Mouse (Mus musculus) liver, adult 2 months (tissue): Measurements from ENCODE around the gene Olfr1313. TPM values are rescaled to one million over a fixed set of nuclear protein-coding genes. Genes with fewer than 3 reads are reported as not detected.
"Not testable (repeated sequence)": the region's sequence is repeated elsewhere in the genome, so short reads cannot be mapped to it uniquely, and the experiment has no call there.

ENCODE experiments used
- DNase-seq: peaks from one replicate; pipeline ENCODE4 v3.0.0-alpha.2; 2011; ENCODE audit warnings: low read depth, low spot score; ENCODE audit errors: extremely low read depth
- H3K27ac ChIP-seq: fragments of 200-500 bp; replicated peaks from 2 replicates; pipeline ENCODE4 v1.5.1; 2012; ENCODE audit warnings: low read depth, mild to moderate bottlenecking, control low read depth, inconsistent platforms, low read length; ENCODE audit not compliant: insufficient read depth
- H3K27me3 ChIP-seq: fragments of 200-500 bp; 2 replicates; pipeline ENCODE4 v1.6.1; 2012; ENCODE audit warnings: mild to moderate bottlenecking, moderate library complexity, low read length, inconsistent platforms; ENCODE audit not compliant: control insufficient read depth, insufficient read depth
- H3K36me3 ChIP-seq: fragments of 200-500 bp; 2 replicates; pipeline ENCODE4 v1.6.1; 2012; ENCODE audit warnings: low read length, inconsistent platforms; ENCODE audit not compliant: control insufficient read depth, insufficient read depth
- H3K4me1 ChIP-seq: fragments of 200-500 bp; 2 replicates; pipeline ENCODE4 v1.6.1; 2011; ENCODE audit warnings: low read length; ENCODE audit not compliant: control insufficient read depth, insufficient read depth
- H3K4me3 ChIP-seq: fragments of 200-500 bp; 2 replicates; pipeline ENCODE4 v1.5.1; 2011; ENCODE audit warnings: low read depth, mild to moderate bottlenecking, control low read depth, low read length, moderate library complexity; ENCODE audit not compliant: insufficient read depth
- H3K79me2 ChIP-seq: fragments of 200-500 bp; 2 replicates; pipeline ENCODE4 v1.6.1; 2012; ENCODE audit warnings: inconsistent platforms, mild to moderate bottlenecking, low read length, moderate library complexity; ENCODE audit not compliant: control insufficient read depth, insufficient read depth
- H3K9ac ChIP-seq: fragments of 200-500 bp; 2 replicates; pipeline ENCODE4 v1.6.1; 2012; ENCODE audit warnings: low read depth, mild to moderate bottlenecking, control low read depth, inconsistent platforms, low read length
- CTCF ChIP-seq: fragments of 200-500 bp; IDR thresholded peaks from 2 replicates; pipeline ENCODE4 v1.5.1; 2011; ENCODE audit warnings: low read depth, low read length, control low read depth
- POLR2A ChIP-seq: fragments of 200-500 bp; IDR thresholded peaks from 2 replicates; pipeline ENCODE4 v1.6.1; 2011; ENCODE audit warnings: low read length, control low read depth; ENCODE audit not compliant: insufficient read depth; ENCODE audit errors: extremely low read depth
- WGBS: fragments of 180-500 bp; shearing (Covaris S2); methylation state at CpG from one replicate; pipeline ENCODE4 v1.1.7; 2018; 5-methylcytosine and 5-hydroxymethylcytosine counted together
- polyA plus RNA-seq: library from polyadenylated mRNA; depleted of rRNA; stranded (reverse); fragments of >200 nt; gene quantifications from 2 replicates; pipeline ENCODE4 v1.2.3, GENCODE M21; 2012; rRNA removed
- total RNA-seq: library from RNA; depleted of rRNA; stranded (reverse); fragments of >200 nt; gene quantifications from 2 replicates; pipeline ENCODE4 v1.2.3, GENCODE M21; 2014; rRNA removed

Gene Olfr1313
- not detected in 2 replicates for total RNA-seq
- not detected in 2 replicates for polyA plus RNA-seq

DNA sequence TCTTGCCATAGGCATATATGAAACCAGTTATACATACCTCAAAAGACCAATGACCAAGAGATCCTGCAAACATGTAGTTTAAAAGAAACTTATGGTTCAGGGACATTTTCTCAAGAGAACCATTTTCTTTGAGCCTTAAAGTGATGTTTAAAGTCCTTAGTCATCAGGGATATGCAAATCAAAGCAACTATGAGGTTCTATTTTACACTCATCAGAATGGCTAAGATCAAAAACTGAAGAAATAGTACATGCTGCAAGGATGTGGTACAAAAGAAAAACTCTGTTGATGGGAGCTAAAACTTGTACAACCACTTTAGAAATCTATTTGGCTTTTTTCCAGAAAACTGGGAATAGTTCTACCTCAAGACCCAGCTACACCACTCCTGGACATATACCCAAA is at the start of gene Olfr1313:
TSS of gene Olfr1313 (minus strand) at position 101 of the 400 bp plus-strand sequence.
- TF ChIP-seq POLR2A (no peak), CTCF (no peak)
- no peak within 1 kb of the TSS for H3K27ac ChIP-seq
- no peaks in the 10 kb centered on the region for H3K27me3 ChIP-seq
- H3K9ac ChIP-seq: no peak within 1 kb of the TSS
- H3K79me2 ChIP-seq: no peaks in the 10 kb centered on the region
- H3K4me1 ChIP-seq: no peaks in the 10 kb centered on the region
- DNase-seq: no peak
- no peaks in the 10 kb centered on the region for H3K36me3 ChIP-seq
- no peak within 1 kb of the TSS for H3K4me3 ChIP-seq

DNA sequence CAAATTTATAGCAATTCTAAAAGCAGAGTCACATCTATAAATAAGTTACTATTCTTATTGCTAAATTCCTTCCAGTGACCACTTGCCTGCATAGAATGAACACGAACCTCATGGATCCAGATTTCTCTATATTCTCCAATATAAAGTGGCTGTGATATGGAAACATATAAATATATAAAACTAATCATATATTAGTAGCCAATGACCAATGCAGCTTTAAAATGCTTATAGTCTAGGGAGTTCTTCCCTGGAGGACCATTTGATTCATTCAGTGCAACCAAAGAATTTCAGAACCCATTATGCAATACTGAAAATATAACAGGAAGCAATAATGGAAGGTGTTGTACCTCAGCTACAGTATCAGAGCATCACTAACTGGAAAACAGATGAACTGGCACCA is 37.7 kb upstream of the Olfr1313 start, which contains the start of gene Olfr1315-ps1:
TSS of gene Olfr1315-ps1 (minus strand) at position 101 of the 400 bp plus-strand sequence.
- no peaks in the 10 kb centered on the region for H3K36me3 ChIP-seq
- no peak for DNase-seq
- no peak for TF ChIP-seq POLR2A
- no peak for TF ChIP-seq CTCF
- H3K79me2 ChIP-seq: no peaks in the 10 kb centered on the region
- no peak within 1 kb of the TSS for H3K4me3 ChIP-seq
- H3K9ac ChIP-seq: no peak within 1 kb of the TSS
- H3K27me3 ChIP-seq: no peaks in the 10 kb centered on the region
- H3K4me1 ChIP-seq: no peaks in the 10 kb centered on the region
- H3K27ac ChIP-seq: no peak within 1 kb of the TSS
- 58% methylated on average over 1 of the region's 1 CpGs for WGBS

DNA sequence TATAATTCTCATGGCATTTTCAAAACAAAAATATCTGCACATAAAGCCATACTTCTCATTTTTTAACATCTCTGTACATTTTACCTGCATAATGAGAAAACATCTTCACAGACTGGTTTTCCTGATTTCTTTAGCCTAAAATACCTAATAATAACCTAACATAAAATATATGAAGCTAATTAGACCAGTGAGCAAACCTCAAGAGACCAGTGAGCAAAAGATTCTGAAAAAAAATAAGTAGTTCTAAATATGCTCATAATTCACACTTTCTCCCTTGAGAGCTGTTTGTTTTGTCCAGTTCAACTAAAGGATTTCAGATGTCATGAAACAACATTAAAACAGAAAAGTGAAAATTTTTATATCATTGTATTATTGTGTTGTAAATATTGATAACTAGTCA is 19.0 kb upstream of the Olfr1313 start, which contains the start of gene Olfr1314:
TSS of gene Olfr1314 (minus strand) at position 101 of the 400 bp plus-strand sequence.
- Histone ChIP-seq H3K4me3 (no peak within 1 kb of the TSS), H3K27ac (no peak within 1 kb of the TSS), H3K27me3 (no peaks in the 10 kb centered on the region), H3K36me3 (no peaks in the 10 kb centered on the region), H3K4me1 (no peaks in the 10 kb centered on the region), H3K9ac (no peak within 1 kb of the TSS), H3K79me2 (no peaks in the 10 kb centered on the region)
- no peak for TF ChIP-seq CTCF
- TF ChIP-seq POLR2A: no peak
- no peak for DNase-seq

DNA sequence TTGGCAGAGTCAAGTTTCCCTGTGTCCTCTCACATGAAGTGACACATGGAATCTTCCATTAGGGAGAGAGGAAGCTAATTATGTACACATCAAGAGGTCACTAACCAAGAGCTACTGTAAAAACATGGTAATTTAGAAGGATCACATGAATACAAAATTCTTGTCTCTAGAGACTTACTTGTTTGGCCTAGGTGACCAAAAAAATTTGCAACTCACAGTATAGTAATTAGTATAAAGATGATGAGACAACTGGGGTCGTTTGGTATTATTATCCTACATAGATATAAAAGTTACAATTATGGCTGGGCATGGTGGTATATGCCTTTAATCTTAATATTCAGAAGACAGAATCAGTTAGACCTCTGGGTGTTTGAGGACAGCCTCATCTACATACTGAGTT is 27.5 kb downstream of the Olfr1313 start, which contains the start of gene Olfr1312:
TSS of gene Olfr1312 (minus strand) at position 101 of the 400 bp plus-strand sequence.
- Histone ChIP-seq H3K27me3 (no peaks in the 10 kb centered on the region), H3K4me3 (no peak within 1 kb of the TSS), H3K79me2 (no peaks in the 10 kb centered on the region), H3K27ac (no peak within 1 kb of the TSS), H3K4me1 (no peaks in the 10 kb centered on the region), H3K9ac (no peak within 1 kb of the TSS), H3K36me3 (no peaks in the 10 kb centered on the region)
- no peak for DNase-seq
- WGBS: 20% methylated on average over 1 of the region's 1 CpGs
- TF ChIP-seq POLR2A (no peak), CTCF (no peak)

DNA sequence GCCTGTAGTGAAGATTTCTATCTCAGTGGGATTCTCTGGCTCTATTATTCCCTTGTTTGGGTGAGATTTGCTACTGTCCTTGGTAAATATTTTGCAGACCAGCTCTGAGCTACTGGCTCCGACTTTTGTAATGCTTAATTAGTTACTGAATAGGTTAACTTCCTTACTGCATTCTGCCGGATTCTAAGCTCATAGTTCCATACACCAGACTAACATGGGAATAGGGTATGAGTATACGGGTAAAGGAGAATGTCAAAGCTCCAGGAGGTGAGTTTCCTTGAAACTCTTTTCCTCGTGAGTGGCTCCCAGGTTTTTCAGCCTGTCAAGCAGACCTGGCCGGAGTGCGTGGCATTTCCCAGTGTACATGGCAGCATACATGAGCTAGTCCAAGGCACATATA is 50.7 kb downstream of the Olfr1313 start:
- not testable (repeated sequence) for H3K36me3 ChIP-seq, H3K27ac ChIP-seq, H3K4me3 ChIP-seq, H3K9ac ChIP-seq, H3K79me2 ChIP-seq, DNase-seq, H3K4me1 ChIP-seq, H3K27me3 ChIP-seq
- 34% methylated on average over 6 of the region's 6 CpGs for WGBS

DNA sequence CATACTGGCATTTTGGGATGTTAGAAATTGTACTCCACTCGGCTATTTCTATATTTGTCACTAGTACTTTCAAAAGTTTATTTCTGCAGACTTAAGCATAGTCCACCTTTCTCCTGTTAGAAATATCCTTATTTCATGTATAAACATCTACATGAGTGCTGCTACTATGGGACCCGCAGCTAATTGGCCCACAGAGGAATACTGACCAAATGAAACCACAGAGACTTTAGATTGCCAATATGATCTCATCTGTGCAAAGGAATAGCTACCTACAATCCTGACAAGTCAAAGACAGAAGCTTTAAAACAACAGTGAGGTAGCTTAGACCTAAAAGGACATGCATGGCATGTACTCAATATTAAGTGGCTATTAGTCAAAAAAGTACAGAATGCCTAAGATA is 53.3 kb downstream of the Olfr1313 start, which contains the start of gene Olfr1311:
TSS of gene Olfr1311 (minus strand) at position 101 of the 400 bp plus-strand sequence.
- Histone ChIP-seq H3K9ac (no peak within 1 kb of the TSS), H3K36me3 (no peaks in the 10 kb centered on the region), H3K27me3 (no peaks in the 10 kb centered on the region), H3K4me3 (no peak within 1 kb of the TSS), H3K27ac (no peak within 1 kb of the TSS), H3K79me2 (no peaks in the 10 kb centered on the region), H3K4me1 (no peaks in the 10 kb centered on the region)
- 85% methylated on average over 2 of the region's 2 CpGs for WGBS
- no peak for TF ChIP-seq POLR2A
- TF ChIP-seq CTCF: no peak
- DNase-seq: no peak

Other genes with a start within 250 kb of the Olfr1313 start
- gene Olfr1305, start 200.7 kb downstream of the Olfr1313 start, total RNA-seq: not detected in 2 replicates
- gene Olfr1305, start 200.7 kb downstream of the Olfr1313 start, polyA plus RNA-seq: not detected in 2 replicates
- gene Olfr1306, start 161.6 kb downstream of the Olfr1313 start, total RNA-seq: not detected in 2 replicates
- not detected in 2 replicates for gene Olfr1306, start 161.6 kb downstream of the Olfr1313 start, polyA plus RNA-seq
- gene Olfr1307, start 128.4 kb downstream of the Olfr1313 start, total RNA-seq: not detected in 2 replicates
- not detected in 2 replicates for gene Olfr1307, start 128.4 kb downstream of the Olfr1313 start, polyA plus RNA-seq
- gene Olfr1308, start 112.9 kb downstream of the Olfr1313 start, total RNA-seq: not detected in 2 replicates
- not detected in 2 replicates for gene Olfr1308, start 112.9 kb downstream of the Olfr1313 start, polyA plus RNA-seq
- gene Olfr1309, start 87.6 kb downstream of the Olfr1313 start, total RNA-seq: not detected in 2 replicates
- gene Olfr1309, start 87.6 kb downstream of the Olfr1313 start, polyA plus RNA-seq: not detected in 2 replicates
- gene Olfr1310, start 65.1 kb downstream of the Olfr1313 start, total RNA-seq: not detected in 2 replicates
- gene Olfr1310, start 65.1 kb downstream of the Olfr1313 start, polyA plus RNA-seq: not detected in 2 replicates
- gene Olfr1311, start 53.4 kb downstream of the Olfr1313 start, total RNA-seq: not detected in 2 replicates
- gene Olfr1311, start 53.4 kb downstream of the Olfr1313 start, polyA plus RNA-seq: not detected in 2 replicates
- not detected in 2 replicates for gene Olfr1312, start 27.6 kb downstream of the Olfr1313 start, total RNA-seq
- not detected in 2 replicates for gene Olfr1312, start 27.6 kb downstream of the Olfr1313 start, polyA plus RNA-seq
- gene Olfr1314, start 18.9 kb upstream of the Olfr1313 start, total RNA-seq: not detected in 2 replicates
- gene Olfr1314, start 18.9 kb upstream of the Olfr1313 start, polyA plus RNA-seq: not detected in 2 replicates
- not detected in 2 replicates for gene Olfr1315-ps1, start 37.6 kb upstream of the Olfr1313 start, total RNA-seq
- not detected in 2 replicates for gene Olfr1315-ps1, start 37.6 kb upstream of the Olfr1313 start, polyA plus RNA-seq
- not detected in 2 replicates for gene Olfr1316, start 57.1 kb upstream of the Olfr1313 start, total RNA-seq
- not detected in 2 replicates for gene Olfr1316, start 57.1 kb upstream of the Olfr1313 start, polyA plus RNA-seq
- not detected in 2 replicates for gene Olfr1317, start 62.5 kb upstream of the Olfr1313 start, total RNA-seq
- not detected in 2 replicates for gene Olfr1317, start 62.5 kb upstream of the Olfr1313 start, polyA plus RNA-seq
- not detected in 2 replicates for gene Olfr1318, start 76.4 kb upstream of the Olfr1313 start, total RNA-seq
- not detected in 2 replicates for gene Olfr1318, start 76.4 kb upstream of the Olfr1313 start, polyA plus RNA-seq
- gene Lpcat4, start 161.6 kb upstream of the Olfr1313 start, total RNA-seq: 0.09 and 0.67 TPM in 2 replicates
- gene Lpcat4, start 161.6 kb upstream of the Olfr1313 start, polyA plus RNA-seq: 2.2 and 2.4 TPM in 2 replicates
- gene Nutm1, start 181.4 kb upstream of the Olfr1313 start, total RNA-seq: not detected in 2 replicates
- gene Nutm1, start 181.4 kb upstream of the Olfr1313 start, polyA plus RNA-seq: not detected in 2 replicates
- gene Nop10, start 184.1 kb upstream of the Olfr1313 start, total RNA-seq: 71.2 and 82.6 TPM in 2 replicates
- 61.7 and 67.8 TPM in 2 replicates for gene Nop10, start 184.1 kb upstream of the Olfr1313 start, polyA plus RNA-seq
- gene Slc12a6, start 188.0 kb upstream of the Olfr1313 start, total RNA-seq: 12.9 and 14.8 TPM in 2 replicates
- gene Slc12a6, start 188.0 kb upstream of the Olfr1313 start, polyA plus RNA-seq: 4.0 and 5.2 TPM in 2 replicates
- not detected in 2 replicates for gene Gm21985, start 188.5 kb upstream of the Olfr1313 start, total RNA-seq
- not detected in 2 replicates for gene Gm21985, start 188.5 kb upstream of the Olfr1313 start, polyA plus RNA-seq